Mouse (Mus musculus) frontal cortex, postnatal 10 days (tissue): Measurements from ENCODE around the gene Slc23a4.

Experiments
- DNase-seq, 2 experiments: peaks; one replicate each; pipeline ENCODE4 v3.0.0; 2022; ENCODE audit warnings: low spot score in 2 of 2, mixed read lengths in 1 of 2

The Slc23a4 gene

GRCm38 (mm10) chr6:34913341-34914040 is 74.7 kb downstream of the Slc23a4 start:
- no peak for DNase-seq

- peak; percentile 85 to 92 for DNase-seq
Observed at GRCm38 (mm10) chr6:34910371-34911219, 77.6 kb downstream of the Slc23a4 start, which contains the start of gene Wdr91. Wdr91 (minus strand) TSS chr6:34910876.

- DNase-seq = no peak
Observed at GRCm38 (mm10) chr6:34909631-34910345, 78.4 kb downstream of the Slc23a4 start.

- DNase-seq = no peak
Observed at GRCm38 (mm10) chr6:34907696-34908260, 80.4 kb downstream of the Slc23a4 start.

- DNase-seq = no peak
Observed at GRCm38 (mm10) chr6:34907121-34907614, 81.0 kb downstream of the Slc23a4 start.

GRCm38 (mm10) chr6:34906661-34907060 is 81.5 kb downstream of the Slc23a4 start:
- DNase-seq = no peak

- DNase-seq = no peak
Observed at GRCm38 (mm10) chr6:34906125-34906524, 82.1 kb downstream of the Slc23a4 start.

GRCm38 (mm10) chr6:34904361-34904760 is 83.8 kb downstream of the Slc23a4 start:
- no peak for DNase-seq

GRCm38 (mm10) chr6:34903851-34904250 is 84.4 kb downstream of the Slc23a4 start:
- DNase-seq = no peak

- no peak for DNase-seq
Observed at GRCm38 (mm10) chr6:34903441-34903840, 84.8 kb downstream of the Slc23a4 start.

GRCm38 (mm10) chr6:34902578-34902977 is 85.6 kb downstream of the Slc23a4 start:
- no peak for DNase-seq

GRCm38 (mm10) chr6:34901911-34902444 is 86.2 kb downstream of the Slc23a4 start:
- no peak for DNase-seq

- DNase-seq = no peak
Observed at GRCm38 (mm10) chr6:34900990-34901389, 87.2 kb downstream of the Slc23a4 start.

GRCm38 (mm10) chr6:34899127-34899526 is 89.1 kb downstream of the Slc23a4 start:
- no peak for DNase-seq

- no peak for DNase-seq
Observed at GRCm38 (mm10) chr6:34896168-34896780, 91.9 kb downstream of the Slc23a4 start.

GRCm38 (mm10) chr6:34895569-34895968 is 92.6 kb downstream of the Slc23a4 start:
- DNase-seq = no peak
